Mouse (Mus musculus) spleen, postnatal 10 days (tissue): ENCODE measurements around the gene Defb22.

Experiments used
- DNase-seq, 2 experiments: peaks; one replicate each; pipeline ENCODE4 v3.0.0; 2021 to 2022; ENCODE audit warnings: low spot score in 2 of 2

Gene Defb22

DNA sequence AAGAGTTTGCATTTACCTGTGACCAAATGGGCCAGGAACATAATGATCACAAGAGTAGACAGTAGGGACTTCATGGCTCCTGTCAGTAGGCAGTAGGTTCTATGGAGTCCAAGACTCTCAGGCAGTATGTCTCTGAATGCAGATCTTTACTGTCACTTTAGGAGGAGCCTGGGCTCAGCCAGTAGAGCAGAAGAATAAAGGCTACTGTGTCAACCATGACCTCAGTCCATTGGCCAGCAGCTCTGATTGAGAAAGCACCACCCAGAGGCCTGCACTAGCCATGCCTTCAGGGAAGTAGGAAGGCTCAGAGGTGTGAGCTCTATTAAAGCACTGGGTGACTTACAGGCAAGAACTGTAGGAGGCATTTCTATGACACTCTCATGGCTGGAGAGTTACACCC lies at the start of gene Defb22:
Defb22 (minus strand) TSS at position 101 of the 400 bp plus-strand sequence.
- no peak for DNase-seq

DNA sequence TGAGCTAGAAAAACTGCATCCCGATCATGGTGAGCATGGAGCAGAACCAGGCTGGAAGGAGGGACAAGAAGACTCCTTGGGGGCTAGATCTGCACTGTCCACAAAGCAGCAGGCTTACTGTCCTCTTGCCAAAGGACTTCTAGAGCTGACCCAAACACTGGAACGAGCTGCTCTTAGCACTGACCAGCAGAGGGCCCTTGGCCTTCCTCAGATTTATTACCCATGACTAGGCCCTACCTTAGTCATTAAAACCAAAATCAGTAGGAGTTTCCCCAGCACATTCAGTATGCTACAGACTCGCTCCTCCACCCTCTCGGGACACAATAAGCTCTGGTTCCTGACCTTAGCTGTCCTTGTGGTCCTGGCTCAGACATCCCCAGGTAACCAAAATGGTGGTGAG lies 28.0 kb upstream of the Defb22 start, which contains the start of gene Defb28:
Defb28 (plus strand) TSS at position 275 of the 400 bp plus-strand sequence.
- DNase-seq: no peak

GRCm38 (mm10) chr2:152516084-152516483 lies 26.1 kb upstream of the Defb22 start:
- no peak for DNase-seq

DNA sequence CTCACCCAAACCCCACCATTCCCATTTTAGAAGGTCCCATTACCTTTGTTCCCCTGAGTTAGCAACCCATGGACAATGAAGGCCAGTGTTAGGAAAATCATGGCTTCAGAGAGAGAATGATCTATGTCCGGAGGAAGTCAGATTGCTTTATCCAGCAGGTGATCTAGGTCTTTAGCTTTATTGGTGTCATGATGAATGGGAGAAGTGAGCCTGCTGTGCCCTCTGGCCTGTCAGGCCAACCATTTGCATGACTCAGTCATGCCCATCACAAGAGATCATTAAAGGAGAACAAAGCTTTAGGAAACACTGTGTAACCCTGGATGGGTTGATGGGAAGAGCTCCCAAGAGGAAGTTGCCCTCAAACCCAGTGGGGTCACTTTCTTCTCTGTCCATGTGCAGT lies 21.7 kb upstream of the Defb22 start, which contains the start of gene Defb26:
Defb26 (minus strand) TSS at position 101 of the 400 bp plus-strand sequence.
- no peak for DNase-seq

GRCm38 (mm10) chr2:152503950-152504349 lies 14.0 kb upstream of the Defb22 start:
- DNase-seq: no peak

DNA sequence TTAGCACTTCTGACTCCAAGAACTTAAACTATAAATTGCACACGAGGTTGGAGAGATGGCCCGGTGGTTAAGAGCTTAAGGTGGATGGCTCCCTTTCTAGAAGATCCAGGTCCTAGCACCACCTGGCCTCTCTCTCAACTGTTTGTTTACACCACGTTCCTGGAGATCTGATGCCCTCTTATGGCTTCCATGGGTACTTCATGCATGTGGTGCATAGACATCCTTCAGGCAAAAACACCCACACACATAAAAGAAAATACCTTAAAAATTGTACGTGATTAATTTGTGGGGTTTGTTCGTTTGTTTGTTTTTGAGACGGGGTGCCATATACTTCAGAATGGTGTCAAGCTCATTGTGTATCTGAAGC lies 10.9 kb upstream of the Defb22 start:
- DNase-seq: peak in 1 of 2 experiments; percentile 19

GRCm38 (mm10) chr2:152500204-152500862 lies 10.4 kb upstream of the Defb22 start:
- DNase-seq: peak; percentile 6 to 20

- no peak for DNase-seq
Observed at GRCm38 (mm10) chr2:152498020-152498419, 8.1 kb upstream of the Defb22 start.

GRCm38 (mm10) chr2:152493151-152493550 lies 3.2 kb upstream of the Defb22 start:
- no peak for DNase-seq

DNA sequence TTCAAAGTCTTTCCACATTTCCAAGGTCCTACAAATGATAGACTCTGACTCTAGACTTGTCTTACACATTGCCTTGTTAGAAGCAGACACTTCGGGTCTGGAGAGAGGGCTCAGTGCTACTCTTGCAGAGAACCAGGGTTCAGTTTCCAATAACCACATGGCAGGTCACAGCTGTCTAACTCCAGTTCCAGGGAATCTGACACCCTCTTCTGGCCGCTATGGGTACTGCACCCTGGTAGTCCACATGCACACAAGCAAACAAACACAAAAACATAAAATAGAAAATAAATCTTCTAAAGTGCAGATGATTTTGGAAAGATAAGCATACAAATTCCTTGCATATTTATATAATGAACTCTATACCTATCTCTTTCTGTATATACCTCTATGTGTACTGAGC lies 2.9 kb downstream of the Defb22 start:
- peak; percentile 12 to 47 for DNase-seq

DNA sequence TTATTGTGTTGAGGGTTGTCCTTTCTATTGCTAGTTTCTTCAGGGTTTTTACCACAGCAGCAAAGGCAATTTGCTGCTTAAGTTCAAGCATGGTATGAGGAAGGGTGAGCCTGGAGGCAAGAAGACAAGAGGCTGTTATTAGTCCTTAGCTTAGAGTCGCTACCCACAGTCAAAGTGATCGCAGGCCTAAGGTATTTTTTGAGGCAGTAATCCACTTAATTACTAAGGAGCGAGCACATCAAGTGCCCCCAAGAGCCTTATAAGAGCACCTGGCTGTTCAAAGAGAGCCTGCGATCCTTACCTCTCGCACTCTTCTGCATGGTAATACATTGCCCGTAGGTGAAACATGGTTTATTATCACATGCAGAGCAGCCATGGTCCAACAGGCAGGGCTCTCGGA lies 8.2 kb downstream of the Defb22 start:
- DNase-seq: no peak

DNA sequence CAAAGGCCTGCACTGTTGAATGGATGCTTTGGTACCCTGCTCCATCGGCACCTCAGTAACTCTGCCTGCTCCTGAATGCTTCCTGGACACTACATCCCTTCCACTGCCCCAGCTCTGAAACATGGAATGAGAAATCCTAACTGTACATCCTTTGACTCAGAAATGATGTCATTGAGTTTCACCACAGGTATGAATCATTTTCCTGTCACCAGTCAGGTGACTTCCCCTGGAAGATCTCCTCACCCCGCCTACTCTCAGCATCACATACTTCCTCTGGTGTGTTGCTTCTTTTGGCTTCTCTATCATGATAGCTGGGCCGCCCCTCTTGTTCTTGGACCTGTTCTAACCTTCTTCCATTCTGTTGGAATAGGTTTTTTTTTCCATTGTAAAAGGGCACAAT lies 9.1 kb downstream of the Defb22 start:
- no peak for DNase-seq

- no peak for DNase-seq
Observed at GRCm38 (mm10) chr2:152476763-152477162, 13.2 kb downstream of the Defb22 start, which contains the start of gene Defb20. Defb20 (plus strand) TSS chr2:152477063.

DNA sequence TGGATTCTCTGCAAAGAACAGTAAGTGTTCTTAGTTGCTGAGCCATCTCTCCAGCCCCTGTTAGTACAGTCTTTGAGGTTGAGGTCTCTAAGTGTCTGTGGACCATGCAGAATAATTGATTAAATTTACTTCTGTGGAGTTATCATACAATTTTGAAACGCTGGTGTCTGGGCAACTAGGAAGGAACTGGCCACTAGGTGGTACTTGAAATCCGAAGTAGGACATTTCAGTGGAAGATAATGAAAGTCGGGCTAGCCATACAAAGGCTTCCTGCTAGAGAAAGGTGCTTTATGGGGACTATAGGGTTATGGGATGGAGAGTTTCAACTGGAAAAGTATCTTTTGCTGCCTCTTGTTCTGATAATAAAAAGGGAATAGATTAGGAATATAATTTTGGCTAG lies 17.5 kb downstream of the Defb22 start:
- DNase-seq: no peak

DNA sequence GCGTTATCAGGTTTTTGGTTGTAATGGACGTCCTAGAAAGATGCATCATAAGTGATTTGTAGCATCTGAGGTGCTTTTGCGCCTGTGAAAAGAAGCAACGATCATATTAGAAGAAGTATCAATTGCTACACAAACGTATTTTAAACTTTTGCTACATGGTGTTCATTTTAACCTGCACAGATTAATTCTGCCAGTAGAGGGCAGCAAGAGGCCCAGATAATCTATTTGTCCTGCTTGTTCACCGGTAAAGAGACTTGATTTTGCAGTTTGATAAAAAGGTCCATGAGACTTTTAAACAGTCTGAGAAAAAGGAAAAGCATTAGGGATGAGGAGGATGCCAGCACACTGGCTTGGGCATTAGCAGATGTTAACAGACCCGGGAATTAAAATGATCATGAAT lies 19.0 kb downstream of the Defb22 start:
- DNase-seq: peak in 1 of 2 experiments; percentile 44

- DNase-seq: no peak
Observed at GRCm38 (mm10) chr2:152464570-152465150, 25.3 kb downstream of the Defb22 start, which contains the start of gene Defb23. Defb23 (minus strand) TSS chr2:152464620.

DNA sequence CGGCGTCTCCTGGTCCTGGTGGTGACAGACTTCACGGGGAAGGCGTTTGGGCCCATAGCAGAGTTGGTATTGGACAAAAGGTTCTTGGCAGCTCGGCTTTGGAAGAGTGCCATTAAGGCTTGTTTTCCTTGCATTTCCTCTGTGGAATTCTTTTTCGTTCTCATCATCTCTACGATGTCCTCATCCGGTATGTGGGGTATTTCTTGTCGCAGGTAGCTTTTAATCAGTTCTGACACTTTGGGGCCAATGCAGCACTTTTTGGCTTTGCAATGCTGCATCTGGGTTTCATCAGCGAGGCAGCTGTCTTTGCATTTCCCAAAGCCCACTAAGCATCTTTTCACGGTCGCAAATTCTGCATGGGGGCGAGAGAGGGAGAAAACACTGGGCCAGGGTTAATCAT lies 30.7 kb downstream of the Defb22 start:
- DNase-seq: no peak

DNA sequence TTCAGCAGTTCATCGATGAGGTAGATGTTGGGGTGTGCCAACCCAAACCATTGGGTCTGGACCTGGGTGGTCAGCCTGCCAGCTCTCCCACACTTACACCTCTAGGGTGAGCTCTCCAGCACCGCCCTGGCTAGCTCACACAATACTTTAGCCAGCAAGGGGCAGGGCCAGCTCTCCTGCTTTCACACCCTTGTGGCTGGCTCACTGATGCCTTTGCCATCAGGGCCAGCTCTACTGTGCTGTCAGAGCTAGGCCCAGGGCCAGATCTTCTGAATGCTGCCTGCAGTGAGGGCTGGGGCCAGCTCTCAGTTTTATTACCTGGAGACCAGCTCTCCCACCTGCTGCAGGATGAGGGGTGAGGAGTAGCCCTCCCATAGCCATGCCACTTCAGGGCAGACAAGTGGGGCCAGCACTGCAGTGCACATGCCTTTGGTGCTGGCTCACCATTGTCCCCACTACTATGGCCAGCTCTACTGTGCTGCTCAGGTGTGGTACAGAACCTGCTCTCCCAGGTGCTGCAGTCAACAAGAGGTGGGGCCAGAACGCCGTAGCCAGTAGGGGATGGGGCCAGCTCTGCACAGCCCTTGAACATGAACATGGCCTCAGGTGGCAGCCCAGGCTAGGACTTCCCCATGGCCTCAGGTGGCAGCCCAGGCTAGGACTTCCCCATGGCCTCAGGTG lies 37.7 kb downstream of the Defb22 start:
- no peak for DNase-seq

- peak; percentile 28 to 66 for DNase-seq
Observed at GRCm38 (mm10) chr2:152450241-152450640, 39.7 kb downstream of the Defb22 start.

- no peak for DNase-seq
Observed at GRCm38 (mm10) chr2:152447461-152447860, 42.5 kb downstream of the Defb22 start.

DNA sequence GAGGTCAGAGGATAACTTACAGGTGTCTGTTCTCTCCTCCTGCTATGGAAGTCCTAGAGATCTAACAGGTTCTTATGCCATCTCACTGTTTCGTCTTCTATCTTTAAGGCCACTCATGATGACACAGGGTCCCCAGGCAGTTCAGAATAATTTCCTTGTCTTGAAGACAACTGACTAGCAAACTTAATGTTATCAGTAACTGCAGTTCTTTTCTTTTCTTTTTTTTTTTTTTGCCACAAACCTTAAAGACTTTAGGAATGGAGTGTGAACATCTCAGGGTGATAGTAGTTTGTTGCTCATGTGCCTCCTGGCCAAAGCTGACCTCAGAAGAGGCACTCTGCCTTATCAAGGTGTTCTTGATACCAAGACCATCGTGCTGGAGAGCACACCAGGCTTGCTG lies 43.3 kb downstream of the Defb22 start:
- DNase-seq: no peak

DNA sequence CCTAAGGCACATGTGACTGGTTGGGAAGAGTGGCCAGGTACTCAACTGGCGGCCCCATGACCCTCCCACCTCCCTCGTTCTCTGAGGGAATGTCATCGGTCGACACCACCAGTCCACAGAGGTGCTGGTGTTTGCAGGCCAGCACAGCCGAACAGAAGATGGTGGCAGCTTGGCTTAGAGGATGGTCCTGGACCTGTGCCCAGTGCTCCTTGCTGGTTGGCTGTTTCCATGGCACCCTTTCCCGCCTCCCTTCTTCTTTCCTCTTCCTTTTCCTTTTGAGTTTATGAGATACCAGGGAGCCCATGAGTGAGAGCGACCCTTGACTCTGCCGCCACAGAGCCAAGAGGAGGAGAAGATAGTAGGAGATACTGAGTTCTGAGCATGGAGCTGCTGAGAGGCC lies 46.7 kb downstream of the Defb22 start:
- no peak for DNase-seq

- no peak for DNase-seq
Observed at GRCm38 (mm10) chr2:152442322-152442721, 47.6 kb downstream of the Defb22 start.
